Mouse (Mus musculus) CH12.LX (cell line): Measurements from ENCODE around the gene Pon1.

Experiments
- CTCF ChIP-seq, 2 experiments: IDR thresholded peaks in 1 of 2; conservative IDR thresholded peaks in 1 of 2; 2 replicates each; pipeline ENCODE4 v1.5.1; 2011 to 2012; ENCODE audit warnings: low read depth in 2 of 2, low read length in 2 of 2, improper control_type of control experiment in 1 of 2, inconsistent platforms in 1 of 2, mild to moderate bottlenecking in 1 of 2, moderate library complexity in 1 of 2
- E2F4 ChIP-seq: IDR thresholded peaks from 2 replicates; pipeline ENCODE4 v1.6.1; 2011; ENCODE audit warnings: low read depth, low read length, improper control_type of control experiment; ENCODE audit not compliant: insufficient replicate concordance
- EP300 ChIP-seq: IDR thresholded peaks from 2 replicates; pipeline ENCODE4 v1.6.1; 2011; ENCODE audit warnings: low read length, improper control_type of control experiment
- MEF2A ChIP-seq: IDR thresholded peaks from 2 replicates; pipeline ENCODE4 v1.6.1; 2014; ENCODE audit warnings: low read depth, mild to moderate bottlenecking, inconsistent platforms, low read length, improper control_type of control experiment, borderline replicate concordance
- MXI1 ChIP-seq: IDR thresholded peaks from 2 replicates; pipeline ENCODE4 v1.6.1; 2011; ENCODE audit warnings: mild to moderate bottlenecking, low read depth, low read length, improper control_type of control experiment
- NRF1 ChIP-seq: IDR thresholded peaks from 2 replicates; pipeline ENCODE4 v1.6.1; 2014; ENCODE audit warnings: low read depth, mild to moderate bottlenecking, inconsistent platforms, low read length, improper control_type of control experiment, moderate library complexity
- POLR2A ChIP-seq: IDR thresholded peaks from 2 replicates; pipeline ENCODE4 v1.6.1; 2011; ENCODE audit warnings: low read depth, mild to moderate bottlenecking, improper control_type of control experiment, low read length

GRCm38 (mm10) chr6:5168158-5168557 lies 25.6 kb downstream of the Pon1 start:
- TF ChIP-seq POLR2A (no peak), EP300 (no peak), CTCF (conservative IDR thresholded peaks at IDR 0.05 in 1 of 2, IDR thresholded peaks at IDR 0.05 in 1 of 2; ENCODE audit: low read depth in 2 of 2, low read length in 2 of 2) (no peak), MXI1 (no peak), MEF2A (no peak), NRF1 (no peak), E2F4 (no peak)
